Comparison of ENCODE assay signal across 22 mouse cellular contexts in the genomic region with DNA sequence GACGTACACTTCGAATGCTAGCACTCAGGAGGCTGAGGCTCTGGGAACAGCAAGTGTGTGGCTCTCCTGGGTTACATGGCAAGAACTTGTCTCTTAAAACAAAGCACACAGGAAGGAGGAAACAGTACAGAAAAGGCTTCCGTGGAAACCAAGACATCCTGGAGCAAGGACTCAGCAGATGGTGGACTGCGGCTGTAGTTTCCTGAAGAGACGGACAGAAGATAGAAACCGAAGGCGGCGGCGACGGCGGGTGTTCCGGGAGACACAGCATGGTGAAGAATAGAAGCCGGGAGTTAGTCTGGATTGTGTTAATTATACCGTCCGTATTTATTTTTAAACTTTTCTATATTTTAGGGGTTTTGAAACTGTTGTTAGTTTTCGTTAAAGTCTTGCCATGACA. TPM values are rescaled to one million over a fixed set of nuclear protein-coding genes. Genes with fewer than 3 reads are reported as not detected.
A peak's percentile ranks its signal among the peaks of the same experiment; 100 is the strongest.
DNase-seq lines count a peak whose midpoint lies in the region; ATAC-seq and TF ChIP-seq lines count a peak whose summit lies in the region.
"Had no signal": no experiment of that assay in that cellular context is flagged by ENCODE, and none has a peak within 500 bp of the region (broad histone marks: within the 10 kb centered on the region; RNA-seq: fewer than 3 reads in every experiment).

No protein-coding gene starts in this region.

- ATAC-seq in midbrain, embryonic 11.5 days (ENCODE audit: low FRiP score): no peak
- ATAC-seq: intestine, postnatal 0 days; liver, embryonic 12.5 days had no signal

- no peak for TF ChIP-seq CTCF in left cerebral cortex, adult 2 months (IDR thresholded peaks at IDR 0.05)

- no peak overlapping the region for H3K27ac ChIP-seq in left cerebral cortex, adult 2 months
- no peak overlapping the region for H3K27ac ChIP-seq in brown adipose tissue, adult 24 weeks (replicated peaks; ENCODE audit: low read depth, low read length)
- no peak overlapping the region for H3K27ac ChIP-seq in midbrain, embryonic 11.5 days (ENCODE audit: low read depth, low read length)
- H3K27ac ChIP-seq: embryonic facial prominence, embryonic 12.5 days; heart, embryonic 10.5 days; hindbrain, embryonic 15.5 days; kidney, postnatal 0 days; limb, embryonic 10.5 days; liver, embryonic 12.5 days; lung, embryonic 15.5 days; stomach, embryonic 15.5 days had no signal

- intact Hi-C loops in left cerebral cortex, adult 2 months (cut with DNase I): no loop called here
- intact Hi-C loops in left cerebral cortex, postnatal 4 days (cut with DNase I): no loop called here
- intact Hi-C loops in left cerebral cortex, postnatal 14 days (cut with DNase I): loop anchor here (10.0 kb wide), 1 partner anchor 64 kb away; no protein-coding TSS in a partner anchor

- H3K9ac ChIP-seq in midbrain, embryonic 11.5 days (ENCODE audit: low read length): no peak overlapping the region
- H3K9ac ChIP-seq: embryonic facial prominence, embryonic 12.5 days; hindbrain, embryonic 15.5 days; liver, embryonic 12.5 days; lung, embryonic 15.5 days; stomach, embryonic 15.5 days had no signal

- WGBS in midbrain, embryonic 11.5 days: 89% methylated on average over 16 of the region's 16 CpGs

- peak in 1 of 2 experiments; percentile 20 for DNase-seq in left cerebral cortex, adult 2 months (ENCODE audit: extremely low spot score in 1 of 2, low spot score in 2 of 2)
- no peak for DNase-seq in left cerebral cortex, postnatal 4 days
- peak; percentile 55 to 62 for DNase-seq in left cerebral cortex, postnatal 14 days (ENCODE audit: low spot score in 2 of 2)
- peak; percentile 44 to 55 for DNase-seq in right cerebral cortex, adult 2 months (ENCODE audit: low spot score in 2 of 2)
- DNase-seq in midbrain, embryonic 11.5 days (ENCODE audit: low spot score, missing footprints): no peak
- no peak for DNase-seq in urinary bladder, postnatal 25 days (ENCODE audit: low spot score)
- no peak for DNase-seq in kidney, postnatal 14 days
- DNase-seq: cerebellum, adult 11 months; cerebellum, postnatal 14 days; gastrocnemius, postnatal 14 days; thymus, postnatal 25 days had no signal

- no peaks in the 10 kb centered on the region for H3K27me3 ChIP-seq in midbrain, embryonic 11.5 days (ENCODE audit: control insufficient read depth, insufficient read depth, low read length)

- H3K4me2 ChIP-seq in midbrain, embryonic 11.5 days: no peak overlapping the region
- H3K4me2 ChIP-seq: embryonic facial prominence, embryonic 12.5 days; hindbrain, embryonic 15.5 days; liver, embryonic 12.5 days; lung, embryonic 15.5 days; stomach, embryonic 15.5 days had no signal

- no peaks in the 10 kb centered on the region for H3K4me1 ChIP-seq in brown adipose tissue, adult 24 weeks (ENCODE audit: control insufficient read depth, insufficient read depth, insufficient read length, low read length)
- no peaks in the 10 kb centered on the region for H3K4me1 ChIP-seq in midbrain, embryonic 11.5 days (ENCODE audit: control insufficient read depth, insufficient read depth, low read length)
- H3K4me1 ChIP-seq: embryonic facial prominence, embryonic 12.5 days; heart, embryonic 10.5 days; hindbrain, embryonic 15.5 days; limb, embryonic 10.5 days; liver, embryonic 12.5 days; lung, embryonic 15.5 days; stomach, embryonic 15.5 days had no signal

- peak overlapping the region; percentile 29; the same call in 1 of the 2 replicates for H3K4me3 ChIP-seq in left cerebral cortex, adult 2 months
- peak overlapping the region; percentile 24; the same call in 1 of the 2 replicates for H3K4me3 ChIP-seq in brown adipose tissue, adult 24 weeks (ENCODE audit: insufficient read depth, low read depth, low read length)
- no peak overlapping the region for H3K4me3 ChIP-seq in midbrain, embryonic 11.5 days (ENCODE audit: low read depth, low read length)
- H3K4me3 ChIP-seq: embryonic facial prominence, embryonic 12.5 days; heart, embryonic 10.5 days; hindbrain, embryonic 15.5 days; limb, embryonic 10.5 days; liver, embryonic 12.5 days; lung, embryonic 15.5 days; stomach, embryonic 15.5 days had no signal

- H3K9me3 ChIP-seq in midbrain, embryonic 11.5 days (ENCODE audit: control insufficient read depth, low read length): no peaks in the 10 kb centered on the region
- H3K9me3 ChIP-seq: embryonic facial prominence, embryonic 12.5 days; hindbrain, embryonic 15.5 days; limb, embryonic 10.5 days; liver, embryonic 12.5 days; lung, embryonic 15.5 days; stomach, embryonic 15.5 days had no signal

- no peaks in the 10 kb centered on the region for H3K36me3 ChIP-seq in midbrain, embryonic 11.5 days (ENCODE audit: control insufficient read depth, insufficient read depth, low read length)
- H3K36me3 ChIP-seq: embryonic facial prominence, embryonic 12.5 days; heart, embryonic 10.5 days; hindbrain, embryonic 15.5 days; limb, embryonic 10.5 days; liver, embryonic 12.5 days; lung, embryonic 15.5 days; stomach, embryonic 15.5 days had no signal

RNA-seq across cellular contexts. Expression of a gene that starts 4.8 kb away (rescaled TPM):
- 10 to 100 TPM; 57.4 to 59.4 TPM for total RNA-seq in left cerebral cortex, adult 2 months (2021)
- total RNA-seq in left cerebral cortex, postnatal 4 days (2021): 10 to 100 TPM; 39.1 to 40.0 TPM
- 1.2 and 2.3 TPM in 2 replicates for polyA plus RNA-seq in brown adipose tissue, adult 24 weeks (2012; ENCODE audit: insufficient read depth, insufficient read length, missing spikeins)
- 10 to 100 TPM; 50.7 to 56.1 TPM for total RNA-seq in left cerebral cortex, postnatal 14 days (2021)
- polyA plus RNA-seq in midbrain, embryonic 11.5 days (2014; fragmentation: Nextera tagmentation; extraction: Ambion mirVana): 7.9 and 8.1 TPM in 2 replicates

RNA-seq across cellular contexts. Expression of a gene that starts 6.2 kb away (rescaled TPM):
- 10 to 100 TPM in 1 of 2 experiments, 1 to 10 TPM in 1; 9.1 to 11.8 TPM for total RNA-seq in left cerebral cortex, adult 2 months (2021)
- 1 to 10 TPM; 1.6 to 1.9 TPM for total RNA-seq in left cerebral cortex, postnatal 4 days (2021)
- polyA plus RNA-seq in brown adipose tissue, adult 24 weeks (2012; ENCODE audit: insufficient read depth, insufficient read length, missing spikeins): 0.29 and 0.59 TPM in 2 replicates
- 10 to 100 TPM; 12.7 to 16.9 TPM for total RNA-seq in left cerebral cortex, postnatal 14 days (2021)
- polyA plus RNA-seq in midbrain, embryonic 11.5 days (2014; fragmentation: Nextera tagmentation; extraction: Ambion mirVana): 0.19 and 0.30 TPM in 2 replicates
- total RNA-seq: megakaryocyte-erythroid progenitor cell, adult 5-6 weeks had no signal
- polyA plus RNA-seq: liver, embryonic 12.5 days had no signal

Comparison
In these comparisons a context has a peak if more than half of its experiments do, and no peak if none do; other contexts are left out.
1. DNase-seq: peak in left cerebral cortex, postnatal 14 days (2 of 2) and right cerebral cortex, adult 2 months (2 of 2); none in left cerebral cortex, postnatal 4 days (single experiment), midbrain, embryonic 11.5 days (single experiment), urinary bladder, postnatal 25 days (single experiment) and kidney, postnatal 14 days (single experiment).